Mouse (Mus musculus) c-Kit-positive CD71-positive TER-119-negative erythroid progenitor cells, embryonic 14.5 days (primary cell): ENCODE data around the gene Hhipl1.
A peak's percentile ranks its signal among the peaks of the same experiment; 100 is the strongest.

Experiments used
- DNase-seq: peaks from one replicate; pipeline ENCODE4 v3.0.0-alpha.2; 2013; ENCODE audit warnings: low read depth

Gene Hhipl1

DNA sequence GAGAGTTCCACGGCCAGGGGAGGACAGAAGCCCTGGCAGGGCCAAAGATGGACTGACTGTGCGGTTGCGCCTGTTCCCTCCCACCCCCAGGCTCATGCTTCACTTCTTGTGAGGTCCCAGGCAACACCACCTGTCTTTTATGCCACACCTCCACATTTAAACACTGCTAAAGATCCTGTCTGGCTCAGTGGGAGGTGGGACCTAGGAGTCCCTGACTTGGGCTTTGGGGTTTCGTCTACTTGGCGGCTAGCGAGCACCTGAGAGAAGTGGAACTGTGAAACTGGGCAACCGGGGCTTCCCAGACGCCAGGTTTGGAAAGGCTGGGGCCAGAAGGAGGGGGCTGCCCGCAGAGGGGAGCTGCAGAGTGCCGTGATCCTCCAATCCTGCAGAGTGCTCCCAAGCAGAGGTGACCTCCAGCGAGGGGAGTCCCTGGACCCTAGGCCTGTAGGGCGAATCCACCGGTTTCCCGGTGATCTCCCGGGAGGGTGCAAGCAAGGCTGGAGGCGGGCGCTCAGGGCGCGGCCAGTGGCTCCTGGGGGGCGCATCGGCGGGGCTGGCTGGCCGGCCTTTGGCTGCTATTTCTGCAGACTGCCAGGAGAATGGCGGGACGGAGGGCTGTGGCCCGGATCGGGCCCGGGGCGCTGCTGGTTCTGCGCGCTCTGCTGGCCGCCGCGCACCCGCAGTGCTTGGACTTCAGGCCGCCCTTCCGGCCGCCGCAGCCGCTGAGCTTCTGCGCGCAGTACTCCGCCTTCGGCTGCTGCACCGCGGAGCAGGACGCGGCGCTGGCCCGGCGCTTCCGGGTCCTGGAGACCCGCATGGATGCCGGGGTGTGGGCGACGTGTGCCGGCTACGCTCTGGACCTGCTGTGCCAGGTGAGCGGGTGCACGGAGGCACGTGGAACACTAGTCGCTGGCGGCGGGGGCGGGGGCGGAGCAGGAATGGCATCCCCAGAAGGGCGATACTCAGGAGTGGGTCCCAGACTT, at the start of gene Hhipl1:
Gene Hhipl1 (plus strand): TSS at position 459 of the 983 bp plus-strand sequence.
- no peak for DNase-seq

DNA sequence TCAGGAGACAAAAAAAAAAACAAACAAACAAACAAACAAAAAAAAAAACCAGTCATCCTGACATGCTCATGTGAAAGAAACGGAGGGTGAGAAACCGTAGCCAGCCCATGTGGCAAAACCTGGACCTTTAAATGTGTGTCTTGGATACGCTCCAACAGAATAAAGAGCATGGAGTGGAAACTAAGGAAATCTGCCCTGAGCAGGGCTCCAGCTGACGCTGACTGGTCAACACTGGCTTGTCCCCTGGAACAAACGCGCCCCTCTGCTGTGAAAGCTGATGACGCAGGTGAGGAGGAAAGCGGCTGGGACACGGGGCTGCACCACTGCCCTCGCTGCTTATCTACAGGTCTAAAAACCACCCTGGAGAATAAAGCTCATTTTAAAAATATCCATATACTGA, 49.3 kb upstream of the Hhipl1 start:
- no peak for DNase-seq

DNA sequence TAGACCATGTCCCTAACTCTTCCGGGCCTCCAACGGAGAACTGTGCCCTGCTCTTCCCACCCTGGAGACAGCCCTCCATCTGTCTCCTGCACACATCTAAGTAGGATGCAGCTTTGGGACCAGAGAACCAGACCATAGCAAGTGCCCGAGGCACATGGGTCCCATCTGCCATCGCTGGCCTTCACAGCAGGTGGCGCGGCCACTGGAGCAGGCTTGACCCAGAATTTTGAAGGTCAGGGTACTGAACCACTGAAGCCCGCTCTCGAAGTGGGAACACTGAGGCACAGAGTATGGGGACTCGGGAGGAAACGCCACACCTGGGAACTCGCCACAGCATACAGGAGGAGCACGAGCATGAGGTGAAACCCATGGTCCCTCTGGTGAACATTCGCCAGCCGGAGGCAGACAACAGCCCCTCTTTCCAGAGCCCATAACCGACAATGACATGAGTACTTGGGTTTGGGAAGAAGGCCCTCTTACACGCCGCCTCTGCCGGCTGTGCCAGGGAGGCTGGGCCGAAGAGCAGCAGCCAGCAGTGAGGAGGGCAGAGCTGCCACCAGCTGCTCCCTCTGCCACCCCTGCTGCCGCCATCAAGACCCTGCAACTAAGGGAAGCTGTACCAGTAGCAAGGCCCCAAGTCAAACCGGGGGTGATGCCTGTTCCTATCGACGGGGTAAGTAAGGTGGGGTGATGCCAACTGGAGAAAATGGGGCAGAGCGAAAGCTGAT, 46.6 kb upstream of the Hhipl1 start:
- no peak for DNase-seq

DNA sequence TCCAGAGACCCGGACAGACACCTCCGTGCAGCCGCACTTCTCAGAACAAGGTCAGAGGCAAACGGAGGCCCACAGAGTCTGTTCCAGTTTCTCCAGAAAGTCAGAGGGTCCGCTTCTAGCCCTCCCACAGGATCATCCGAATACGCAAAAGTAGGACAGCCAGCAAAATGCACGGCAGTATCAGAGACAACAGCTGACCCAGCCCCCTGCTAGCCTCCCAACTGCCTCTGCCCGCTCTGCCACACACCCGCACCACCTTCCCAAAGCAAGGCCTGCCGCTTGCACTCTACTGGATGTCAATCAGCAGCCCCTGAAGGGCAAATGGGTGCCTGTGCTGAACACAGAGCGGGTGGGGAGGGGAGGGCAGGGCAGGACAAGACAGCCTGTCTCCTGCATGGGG, 45.1 kb upstream of the Hhipl1 start:
- no peak for DNase-seq

DNA sequence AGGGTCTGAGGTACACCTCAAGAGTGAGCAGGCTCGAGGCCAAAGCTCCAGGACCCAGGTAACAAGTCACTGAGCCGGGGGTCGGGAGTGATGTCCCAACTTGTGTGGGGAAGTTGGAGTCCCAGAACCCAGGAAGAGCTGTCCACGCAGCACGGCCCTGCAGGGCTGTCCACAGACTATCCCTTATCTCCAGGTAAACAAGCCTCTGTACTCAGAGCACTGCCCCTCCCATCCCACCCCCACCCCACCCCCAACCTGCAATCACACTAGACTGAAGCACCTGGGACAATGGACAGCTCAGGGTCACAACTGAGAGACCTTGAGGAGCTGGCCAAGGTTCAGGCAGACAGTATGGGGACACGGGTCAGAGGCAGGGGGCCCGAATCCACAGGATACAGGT, 41.2 kb upstream of the Hhipl1 start:
- DNase-seq, result no peak

DNA sequence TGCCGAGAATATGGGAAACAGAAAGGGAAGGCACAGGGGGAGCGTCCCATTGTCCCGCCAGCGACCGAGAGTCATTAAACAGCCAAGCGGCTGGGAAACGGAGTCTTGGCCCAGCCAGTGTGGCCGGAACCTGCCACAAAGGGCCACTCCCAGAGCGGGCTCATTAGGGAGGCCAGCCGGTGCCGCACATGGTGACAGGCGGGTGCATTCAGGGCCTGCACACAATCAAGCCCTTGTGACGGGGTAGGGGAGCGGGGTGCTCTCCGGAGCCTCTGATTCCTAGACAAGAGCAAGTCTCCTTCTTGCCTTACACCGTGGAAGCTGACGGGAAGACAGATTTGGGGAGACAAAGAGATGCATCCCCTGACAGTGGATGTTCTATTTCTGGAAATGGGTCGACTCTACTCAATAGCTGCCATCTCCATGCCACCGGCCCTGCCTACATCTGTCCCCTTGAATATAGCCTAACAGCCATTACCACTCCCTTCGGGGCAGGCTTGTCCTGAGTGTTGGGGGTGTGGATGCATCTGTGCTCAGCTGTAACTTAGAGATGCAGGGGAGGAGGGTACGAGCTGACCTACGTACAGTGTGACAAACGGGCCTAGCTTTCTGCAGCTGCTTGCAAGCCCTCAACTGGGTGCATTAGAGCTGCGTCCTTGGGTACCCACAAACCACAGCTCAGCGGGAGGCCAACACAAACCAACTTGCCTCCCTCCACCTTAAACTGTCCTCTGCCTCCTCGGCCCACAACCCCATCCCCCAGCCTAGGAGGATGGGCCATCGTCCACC, 40.0 kb upstream of the Hhipl1 start:
- no peak for DNase-seq

DNA sequence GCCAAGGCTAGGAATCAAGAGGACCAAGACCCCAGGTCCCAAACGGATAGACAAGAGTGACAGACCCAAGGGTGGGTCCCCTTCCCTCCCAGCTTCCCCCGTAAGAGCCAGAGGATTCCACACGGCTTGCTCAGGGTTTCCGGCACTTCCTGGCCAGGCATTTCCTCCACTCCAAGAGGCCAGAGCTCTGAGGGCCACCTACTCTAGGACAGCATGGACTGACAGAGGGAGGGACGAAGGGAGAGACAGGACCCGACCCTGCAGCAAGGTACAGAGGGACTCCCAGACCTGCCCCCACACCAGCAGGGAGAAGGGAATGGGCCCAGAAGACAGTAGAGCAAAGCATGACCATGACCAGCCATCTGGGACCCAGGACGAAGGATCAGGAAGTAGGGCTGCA, 38.4 kb upstream of the Hhipl1 start:
- DNase-seq, result no peak

DNA sequence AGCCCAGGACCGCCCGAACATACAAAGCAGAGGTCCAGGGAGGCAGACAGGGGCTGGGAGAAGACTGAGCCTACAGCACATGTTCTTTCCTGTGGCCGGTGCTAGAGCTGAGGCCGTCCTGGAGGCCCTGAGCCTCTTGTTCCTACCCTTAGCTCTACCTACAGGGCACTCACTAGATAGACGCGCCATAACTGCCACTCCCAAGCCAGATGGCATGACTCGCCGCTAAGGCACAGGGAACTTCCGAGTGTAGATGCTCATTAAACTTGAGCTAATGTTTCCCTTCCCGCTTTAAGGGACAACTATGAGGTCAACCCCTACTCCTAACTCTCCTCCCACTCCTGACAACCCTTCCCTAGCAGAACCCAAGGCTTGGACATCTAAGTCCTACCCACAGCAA, 37.1 kb upstream of the Hhipl1 start:
- DNase-seq, result no peak

DNA sequence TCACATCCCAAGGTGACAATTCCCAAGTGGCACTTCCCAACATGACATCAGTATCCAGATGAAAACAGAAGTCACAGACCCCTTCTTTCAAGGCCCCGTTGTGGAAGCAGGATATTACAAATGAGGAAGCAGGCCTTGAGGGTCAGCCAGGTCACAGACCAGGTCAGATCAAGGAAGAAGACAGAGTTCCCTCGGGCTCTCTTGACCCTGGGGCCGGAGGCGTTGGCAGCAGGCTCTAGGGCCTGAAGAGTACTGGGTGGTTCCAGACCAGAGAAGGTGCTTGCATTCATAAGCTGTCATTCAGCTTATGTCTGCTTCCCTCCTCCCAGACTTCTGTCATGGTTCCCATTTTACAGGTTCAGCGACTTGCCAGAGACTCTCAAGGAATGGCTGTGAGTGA, 36.4 kb upstream of the Hhipl1 start:
- DNase-seq, result no peak

DNA sequence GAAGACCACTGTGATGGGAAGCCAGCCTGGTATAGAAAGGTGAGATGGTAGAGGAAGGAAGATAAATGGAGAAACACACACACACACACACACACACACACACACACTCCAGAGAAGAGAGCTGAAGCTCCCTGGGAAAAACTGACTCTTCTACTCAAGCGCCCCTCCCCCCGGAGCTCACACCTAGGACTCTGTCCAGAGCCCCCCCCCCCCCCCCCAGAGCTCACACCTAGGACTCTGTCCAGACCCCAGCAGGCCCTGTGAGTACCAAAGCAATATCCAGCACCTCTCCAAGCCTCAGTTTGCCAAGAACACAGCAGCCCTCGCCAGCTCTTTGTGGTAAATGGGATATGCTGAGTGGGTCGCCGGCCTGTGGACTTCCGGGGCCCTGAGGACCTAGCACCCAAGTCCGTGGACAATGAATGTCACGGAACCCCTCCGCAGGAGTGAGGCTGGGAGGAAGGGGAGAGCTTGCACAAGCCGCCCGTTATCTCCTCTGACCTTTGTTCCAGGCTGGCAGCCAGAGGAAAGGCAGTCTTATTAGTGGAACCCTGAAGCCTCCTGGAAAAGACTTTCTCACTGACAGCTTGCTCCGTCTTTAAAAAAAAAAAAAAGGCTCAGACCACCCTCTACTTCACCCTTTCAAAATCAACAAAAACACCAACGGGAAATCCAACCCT, 35.7 kb upstream of the Hhipl1 start:
- no peak for DNase-seq

DNA sequence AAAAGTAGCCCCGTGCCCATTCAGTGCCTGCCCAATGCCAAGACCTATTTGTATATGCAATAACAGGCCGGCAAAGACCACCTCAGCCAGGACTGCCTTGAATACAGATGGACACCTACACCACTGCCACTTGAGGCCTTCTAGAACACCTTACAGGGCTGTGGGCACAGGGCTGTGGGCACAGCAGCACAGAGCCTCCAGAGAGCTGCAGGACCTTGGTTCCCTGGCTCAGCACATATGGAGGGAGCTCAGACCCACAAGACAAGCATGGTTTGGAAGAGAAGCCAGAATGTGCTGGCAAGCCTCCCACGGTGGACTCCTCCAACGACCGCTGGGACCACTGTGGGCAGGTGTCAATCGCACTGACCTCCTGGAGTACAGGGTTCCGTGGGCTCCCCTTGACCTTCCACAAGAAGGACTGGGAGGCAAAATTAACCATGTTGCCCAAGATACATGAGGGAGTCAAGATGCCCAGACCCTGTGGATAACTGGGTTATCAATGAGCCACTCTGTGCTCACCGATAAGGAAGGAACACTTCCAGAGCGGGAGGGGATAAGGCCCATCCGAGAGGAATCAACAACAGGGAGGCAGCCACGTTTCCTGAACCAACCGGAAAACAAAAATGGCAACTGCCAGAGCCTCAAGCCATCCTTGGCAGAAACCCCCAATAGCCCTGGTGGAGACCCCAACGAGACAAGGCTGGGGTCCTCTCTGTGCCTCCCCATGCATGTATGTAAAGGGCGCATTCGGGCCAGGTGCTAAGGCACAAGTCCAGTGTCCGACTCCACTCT, 34.5 kb upstream of the Hhipl1 start:
- DNase-seq, result no peak

DNA sequence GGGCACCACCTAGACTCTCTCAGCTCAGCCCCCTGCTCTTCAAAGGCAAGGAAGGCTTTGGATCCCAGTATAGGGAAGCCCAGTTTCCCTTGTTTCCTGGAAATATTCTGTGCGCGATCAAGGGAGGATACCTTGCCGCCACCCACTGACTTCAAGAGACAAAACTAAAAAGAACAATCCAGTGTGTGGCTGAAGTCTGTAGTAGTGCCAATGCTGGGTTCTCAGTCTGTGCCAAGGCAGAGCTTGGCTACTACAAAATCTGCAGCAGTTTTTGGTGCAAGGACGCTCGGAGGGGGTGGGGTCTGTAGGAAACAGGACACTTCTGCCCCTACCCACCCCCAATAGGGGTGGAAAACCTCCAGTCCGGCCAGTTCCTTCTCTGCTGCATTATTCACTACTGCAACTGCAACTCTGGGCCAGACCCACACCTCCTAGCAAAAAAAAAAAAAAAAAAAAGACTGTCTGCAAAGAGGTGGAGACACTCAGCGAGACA, 33.9 kb upstream of the Hhipl1 start:
- DNase-seq, result no peak

DNA sequence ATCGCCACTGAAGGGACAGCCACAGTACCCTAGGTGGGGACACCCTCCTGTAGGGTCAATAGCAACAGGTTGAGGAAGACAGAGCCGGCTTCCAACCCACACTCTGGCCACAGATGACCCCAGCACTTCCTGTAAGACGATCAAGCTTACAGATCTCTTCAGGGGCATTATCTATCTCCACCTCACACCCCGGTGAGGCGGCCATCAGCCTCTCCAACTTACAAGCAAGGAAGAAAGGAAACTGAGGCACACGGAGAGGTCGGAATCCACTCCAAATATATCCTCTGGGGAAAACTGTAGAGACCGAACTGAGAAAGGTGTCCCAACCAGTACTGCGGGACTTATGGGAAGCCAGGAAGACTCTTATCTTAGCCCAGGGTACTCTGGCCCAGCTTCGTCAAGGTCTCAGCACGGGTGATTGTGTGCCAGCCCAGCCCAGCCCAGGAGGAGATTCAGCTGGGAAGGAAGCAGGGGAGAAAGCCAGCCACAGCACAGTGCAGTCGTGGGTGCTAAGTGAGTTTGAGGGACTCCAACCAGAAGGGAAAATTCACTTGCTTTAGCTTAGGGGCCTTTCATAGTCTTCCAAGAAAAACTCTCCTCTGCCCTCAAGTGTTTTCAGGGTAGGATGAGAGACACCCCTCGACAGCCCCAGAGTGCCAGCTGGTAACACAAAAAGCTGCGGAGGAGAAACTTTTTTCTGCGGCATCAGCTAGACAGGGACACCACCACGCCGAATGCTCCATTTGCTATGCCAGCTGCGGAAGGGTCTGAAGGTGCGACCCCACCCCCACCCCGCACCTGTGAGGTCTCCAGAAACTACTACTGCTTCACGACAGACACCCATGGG, 32.4 kb upstream of the Hhipl1 start:
- DNase-seq, result no peak

DNA sequence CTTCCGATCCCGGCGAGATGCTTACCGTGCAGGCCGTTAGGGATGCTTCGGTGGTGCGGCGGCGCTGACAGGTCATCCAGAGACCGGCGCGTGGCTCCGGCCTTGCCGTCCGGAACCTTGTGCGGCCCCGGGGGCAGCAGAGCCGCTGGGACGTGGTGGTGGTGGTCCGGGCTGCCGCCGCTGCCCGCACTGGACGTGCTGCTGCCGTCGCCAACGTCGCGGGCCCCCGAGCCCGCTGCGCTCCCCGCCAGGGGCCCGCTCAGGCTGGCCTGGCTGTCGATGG, 31.8 kb upstream of the Hhipl1 start:
- DNase-seq, result no peak

DNA sequence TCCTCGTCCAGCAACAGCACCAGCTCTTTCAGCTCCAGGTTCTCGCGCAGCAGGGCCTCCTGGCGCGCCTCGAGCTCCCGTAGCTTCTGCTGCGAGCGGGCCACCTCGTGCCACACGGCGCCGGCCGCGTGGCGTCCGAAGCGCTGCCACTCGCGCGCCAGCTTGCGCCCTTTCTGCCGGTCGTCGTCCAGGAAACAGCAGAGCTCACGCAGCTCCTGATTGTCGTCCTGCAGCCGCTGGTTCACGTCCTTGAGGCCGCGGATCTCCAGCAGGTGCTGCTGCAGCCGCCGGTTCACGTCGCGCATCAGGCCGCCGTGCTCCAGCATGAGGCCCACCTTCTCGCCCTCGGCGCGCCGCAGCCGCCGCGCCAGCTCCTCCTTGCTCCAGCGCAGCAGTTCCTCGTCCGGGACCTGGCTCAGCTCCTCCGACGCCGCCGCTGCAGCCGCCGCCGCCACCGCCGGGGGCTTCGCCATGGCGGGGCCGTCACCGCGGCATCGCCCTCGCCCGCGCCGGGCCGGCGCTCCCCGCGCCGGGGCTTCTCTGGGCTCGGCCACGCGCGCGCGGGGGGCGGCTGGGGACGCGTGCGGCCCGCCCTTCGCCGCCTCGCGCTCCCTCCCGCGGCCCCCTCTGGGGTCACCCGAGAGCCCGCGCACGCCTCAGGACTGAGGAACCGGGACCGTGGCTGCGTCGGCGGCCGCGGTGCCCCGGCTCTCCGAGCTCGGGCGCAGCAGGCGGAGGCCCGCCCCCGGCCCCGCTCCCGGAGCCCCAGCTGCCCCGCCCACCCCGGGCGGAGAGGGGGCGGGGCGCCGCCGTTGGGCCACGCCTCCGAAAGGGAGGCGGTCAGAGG, 31.2 kb upstream of the Hhipl1 start, which contains the start of gene Ccdc85c:
Gene Ccdc85c (minus strand): TSS at position 765 of the 847 bp plus-strand sequence.
- no peak for DNase-seq

DNA sequence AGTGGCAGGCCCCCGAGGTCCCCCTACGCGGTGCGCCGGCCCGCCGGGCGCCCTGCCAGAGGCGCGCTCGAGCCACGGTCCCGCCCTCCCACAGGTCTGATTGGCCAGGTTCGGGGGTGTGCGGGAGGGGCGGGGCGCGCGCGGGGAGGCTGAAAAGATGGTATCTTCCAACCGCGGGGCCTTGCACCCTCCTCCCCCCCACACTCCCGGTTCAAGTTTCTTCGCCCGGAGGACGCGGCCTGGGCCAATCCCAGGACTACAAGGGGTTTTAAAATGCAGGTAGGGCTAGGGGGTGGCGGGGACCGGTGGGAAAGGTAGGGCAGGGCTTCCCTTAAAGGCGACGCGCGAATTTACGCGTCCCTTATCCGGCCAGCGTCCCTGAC, 30.6 kb upstream of the Hhipl1 start:
- peak; percentile 85 for DNase-seq

DNA sequence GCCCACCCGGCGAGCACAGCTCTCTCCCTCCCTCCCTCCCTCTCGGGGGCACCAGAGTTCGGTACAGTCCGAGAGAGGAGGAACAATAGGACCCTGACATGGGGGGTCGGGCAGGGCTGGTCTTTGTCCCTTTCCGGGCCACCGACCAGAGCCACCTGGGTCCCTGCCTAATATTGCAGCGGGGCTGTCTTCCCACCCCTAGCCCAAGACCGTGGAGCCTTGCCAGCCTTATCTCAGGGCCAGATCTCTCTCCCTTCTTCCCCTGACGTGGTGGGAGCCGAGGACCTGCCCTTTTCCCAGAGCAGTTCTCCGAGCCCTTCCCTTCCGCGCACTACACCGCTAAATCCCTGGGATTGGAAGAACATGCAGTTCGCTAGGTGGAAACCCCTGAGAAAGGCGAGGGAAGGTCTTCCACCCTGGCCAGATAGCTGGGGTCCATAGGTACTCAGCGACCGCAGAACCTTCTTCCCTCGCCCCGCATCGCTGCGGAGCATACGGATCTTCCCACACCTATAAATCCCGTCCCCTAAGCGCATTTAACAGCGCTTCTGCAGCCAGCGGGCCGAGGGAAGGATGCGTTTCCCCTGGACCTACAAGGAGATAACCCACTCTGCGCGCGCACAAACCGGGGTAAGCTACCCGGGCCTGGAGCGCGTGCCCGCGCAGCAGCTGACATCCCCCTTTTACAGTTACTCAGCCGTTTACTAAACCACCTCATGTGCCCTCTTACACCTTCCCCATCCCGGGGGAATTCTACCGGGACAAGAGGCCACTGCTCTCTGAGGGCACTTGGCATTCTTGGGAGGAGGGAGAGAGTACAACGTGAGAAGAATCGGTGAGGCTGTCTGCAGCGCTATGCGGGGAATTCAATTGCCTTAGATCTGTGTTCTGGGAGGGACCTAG, 29.9 kb upstream of the Hhipl1 start:
- DNase-seq, result no peak

DNA sequence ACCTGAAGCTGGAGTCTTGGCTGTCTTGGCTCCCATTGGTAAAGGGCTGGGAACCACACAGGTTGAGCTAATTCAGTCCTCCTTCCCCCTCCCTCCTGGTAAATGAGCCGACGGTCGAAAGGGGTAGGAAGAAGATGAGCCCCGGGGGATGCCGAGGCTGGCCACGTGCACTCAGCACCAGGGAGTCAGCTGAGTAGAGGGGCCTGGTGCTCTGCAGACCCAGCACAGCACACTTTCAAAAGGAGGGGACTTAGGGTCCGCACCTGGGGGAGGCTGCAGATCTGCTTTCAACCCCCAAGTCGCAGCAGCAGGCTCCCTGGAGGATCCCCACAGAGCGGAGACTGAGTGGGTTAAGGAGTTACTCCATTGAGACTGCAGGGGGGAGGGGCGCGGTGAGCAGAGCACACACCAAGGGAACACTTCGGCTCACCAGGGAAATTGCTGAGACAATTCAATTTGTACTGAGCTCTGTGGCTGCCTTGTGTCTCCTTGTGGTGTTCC, 28.7 kb upstream of the Hhipl1 start:
- no peak for DNase-seq
